Mouse (Mus musculus) ES-E14 (cell line): ENCODE data around the gene Clasp1. TPM values are rescaled to one million over a fixed set of nuclear protein-coding genes. Genes with fewer than 3 reads are reported as not detected.

ENCODE experiments used
- DNase-seq: peaks from one replicate; pipeline ENCODE4 v3.0.0-alpha.2; 2013; ENCODE audit warnings: low read depth, low spot score
- H3K27ac ChIP-seq: 2 replicates; pipeline ENCODE4 v1.5.1; 2012; ENCODE audit warnings: low read depth, mild to moderate bottlenecking, low read length, moderate library complexity, mixed read lengths; ENCODE audit not compliant: poor library complexity, insufficient read depth, severe bottlenecking
- H3K36me3 ChIP-seq: 2 replicates; pipeline ENCODE4 v1.6.1; 2012; ENCODE audit warnings: mild to moderate bottlenecking, low read length, moderate library complexity, mixed read lengths; ENCODE audit not compliant: control insufficient read depth, poor library complexity, insufficient read depth, severe bottlenecking
- H3K4me1 ChIP-seq, 2 experiments: fragments of 150-350 bp in 1 of 2; sonication (generic) in 1 of 2; 2 replicates each; pipeline ENCODE4 v1.6.1; 2012; ENCODE audit warnings: low read length in 2 of 2, mild to moderate bottlenecking in 1 of 2, mixed read lengths in 1 of 2; ENCODE audit not compliant: control insufficient read depth in 2 of 2, insufficient read depth in 2 of 2, poor library complexity in 1 of 2
- H3K4me3 ChIP-seq, 2 experiments: fragments of 150-350 bp in 1 of 2; sonication (generic) in 1 of 2; 2 replicates each; pipeline ENCODE4 v1.5.1; 2012; ENCODE audit warnings: low read length in 2 of 2, low read depth in 1 of 2, mild to moderate bottlenecking in 1 of 2, mixed read lengths in 1 of 2; ENCODE audit not compliant: insufficient read depth in 1 of 2, poor library complexity in 1 of 2, severe bottlenecking in 1 of 2
- H3K9ac ChIP-seq: 2 replicates; pipeline ENCODE4 v1.6.1; 2012; ENCODE audit warnings: low read depth, mild to moderate bottlenecking, low read length, mixed read lengths; ENCODE audit not compliant: poor library complexity, insufficient read depth, severe bottlenecking
- H3K9me3 ChIP-seq: fragments of 150-350 bp; sonication (generic); 2 replicates; pipeline ENCODE4 v1.6.1; 2012; ENCODE audit warnings: low read depth, mild to moderate bottlenecking, low read length; ENCODE audit not compliant: control insufficient read depth, insufficient read depth
- CHD2 ChIP-seq: IDR thresholded peaks from 2 replicates; pipeline ENCODE4 v1.6.1; 2014; ENCODE audit warnings: mild to moderate bottlenecking, low read depth, low read length, inconsistent platforms
- HCFC1 ChIP-seq: IDR thresholded peaks from 2 replicates; pipeline ENCODE4 v1.6.1; 2012; ENCODE audit warnings: low read length, inconsistent platforms, borderline replicate concordance; ENCODE audit not compliant: insufficient read depth
- MAFK ChIP-seq: IDR thresholded peaks from 2 replicates; pipeline ENCODE4 v1.6.1; 2014; ENCODE audit warnings: mild to moderate bottlenecking, low read depth, low read length, inconsistent platforms; ENCODE audit not compliant: insufficient read depth
- ZC3H11A ChIP-seq: IDR thresholded peaks from 2 replicates; pipeline ENCODE4 v1.6.1; 2012; ENCODE audit warnings: low read depth, mild to moderate bottlenecking, inconsistent platforms, low read length, borderline replicate concordance
- ZNF384 ChIP-seq: IDR thresholded peaks from 2 replicates; pipeline ENCODE4 v1.6.1; 2012; ENCODE audit warnings: low read depth, low read length, inconsistent platforms
- in situ Hi-C, 2 experiments: fragments of 600-800 bp; cut with MboI; formaldehyde crosslinking; loops; one replicate each; pipeline ENCODE4 v1.15.1; 2025; ENCODE audit warnings: low sequenced_read_pairs in 2 of 2, inconsistent platforms in 1 of 2; ENCODE audit not compliant: unreplicated experiment in 2 of 2
- total RNA-seq: library from RNA; depleted of rRNA; stranded (reverse); fragments of 300-350 nt; gene quantifications from 2 replicates; pipeline ENCODE4 v1.2.3, GENCODE M21; 2012

Gene Clasp1
- total RNA-seq, 1 experiment = 38.9 TPM

GRCm38 (mm10) chr1:118622857-118623256, 234.0 kb downstream of the Clasp1 start:
- no peaks in the 10 kb centered on the region for H3K36me3 ChIP-seq
- H3K27ac ChIP-seq = no peak overlapping the region
- no peaks in the 10 kb centered on the region for H3K9me3 ChIP-seq
- H3K4me1 ChIP-seq = peaks cover 3 to 21% of the 10 kb centered on the region in 2 experiments; a peak in 2 of 4 replicates
- H3K4me3 ChIP-seq = no peak overlapping the region
- no peak for DNase-seq
- in situ Hi-C loops = no loop called here
- no peak overlapping the region for H3K9ac ChIP-seq
- no peak for TF ChIP-seq CHD2
- TF ChIP-seq ZNF384 = no peak
- no peak for TF ChIP-seq HCFC1
- TF ChIP-seq MAFK = no peak
- TF ChIP-seq ZC3H11A = no peak

GRCm38 (mm10) chr1:118625461-118625860, 236.6 kb downstream of the Clasp1 start:
- H3K9ac ChIP-seq = no peak overlapping the region
- in situ Hi-C loops = loop anchor here in 1 of 2 experiments (25.0 kb wide), 1 partner anchor 437 kb away; the partner anchor contains the start of gene Gli2
- TF ChIP-seq ZNF384 (no peak), HCFC1 (no peak), ZC3H11A (no peak), CHD2 (0 out of 2 replicates have a peak, but pooled peaks have one; percentile 20), MAFK (no peak)
- peaks cover 6 to 21% of the 10 kb centered on the region in 2 experiments; a peak in 2 of 4 replicates for H3K4me1 ChIP-seq
- no peaks in the 10 kb centered on the region for H3K36me3 ChIP-seq
- H3K27ac ChIP-seq = peak overlapping the region; percentile 63; the same call in 1 of the 2 replicates
- no peaks in the 10 kb centered on the region for H3K9me3 ChIP-seq
- no peak overlapping the region for H3K4me3 ChIP-seq
- peak; percentile 74 for DNase-seq

- H3K9ac ChIP-seq = no peak overlapping the region
- peak overlapping the region; percentile 63 for H3K27ac ChIP-seq
- no peak overlapping the region for H3K4me3 ChIP-seq
- peaks cover 2% of the 10 kb centered on the region; the same call in 1 of the 2 replicates for H3K36me3 ChIP-seq
- no peak for TF ChIP-seq ZC3H11A
- TF ChIP-seq MAFK = no peak
- no peak for TF ChIP-seq ZNF384
- TF ChIP-seq CHD2 = no peak
- TF ChIP-seq HCFC1 = no peak
- no peak for DNase-seq
- in situ Hi-C loops = loop anchor here in 1 of 2 experiments (25.0 kb wide), 1 partner anchor 436 kb away; the partner anchor contains the start of gene Gli2
- peaks cover 6 to 23% of the 10 kb centered on the region in 2 experiments; a peak in 2 of 4 replicates for H3K4me1 ChIP-seq
- H3K9me3 ChIP-seq = no peaks in the 10 kb centered on the region
Observed at GRCm38 (mm10) chr1:118625921-118626320, 237.1 kb downstream of the Clasp1 start.

- no peak for TF ChIP-seq ZNF384
- TF ChIP-seq MAFK = no peak
- TF ChIP-seq ZC3H11A = no peak
- TF ChIP-seq HCFC1 = no peak
- TF ChIP-seq CHD2 = no peak
- H3K27ac ChIP-seq = peak overlapping the region; percentile 63; the same call in 1 of the 2 replicates
- no peak for DNase-seq
- in situ Hi-C loops = loop anchor here in 1 of 2 experiments (25.0 kb wide), 1 partner anchor 436 kb away; the partner anchor contains the start of gene Gli2
- peaks cover 2% of the 10 kb centered on the region; the same call in 1 of the 2 replicates for H3K36me3 ChIP-seq
- H3K4me1 ChIP-seq = peaks cover 6 to 23% of the 10 kb centered on the region in 2 experiments; a peak in 2 of 4 replicates
- H3K4me3 ChIP-seq = no peak overlapping the region
- H3K9me3 ChIP-seq = no peaks in the 10 kb centered on the region
- no peak overlapping the region for H3K9ac ChIP-seq
Observed at GRCm38 (mm10) chr1:118626452-118626851, 237.6 kb downstream of the Clasp1 start.
